19 mouse cellular contexts compared by ENCODE assay signal in the genomic region with DNA sequence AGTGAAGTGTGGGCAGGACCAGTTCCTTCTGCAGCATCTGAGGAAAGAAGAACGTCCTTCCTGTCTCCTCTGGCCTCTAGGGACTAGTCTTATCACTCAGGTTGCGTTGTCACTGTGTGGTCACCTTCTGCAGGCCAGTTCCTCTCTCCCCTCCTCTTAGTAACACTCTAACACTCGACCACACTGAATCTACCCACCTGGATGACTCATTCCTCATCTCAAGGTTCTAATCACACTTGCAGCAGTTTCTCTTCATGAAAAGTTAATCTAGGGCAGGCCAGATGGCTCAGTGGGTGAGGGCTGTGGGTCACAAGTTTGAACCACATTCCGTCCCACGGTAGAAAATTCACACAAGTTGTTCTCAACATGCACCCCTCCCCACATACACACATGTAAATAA.
DNase-seq lines count a peak whose midpoint lies in the region; ATAC-seq and TF ChIP-seq lines count a peak whose summit lies in the region.
"Had no signal": no experiment of that assay in that cellular context is flagged by ENCODE, and none has a peak within 500 bp of the region (broad histone marks: within the 10 kb centered on the region; RNA-seq: fewer than 3 reads in every experiment).

No protein-coding gene starts in this region.

- H3K9me3 ChIP-seq in kidney, embryonic 15.5 days (replicated peaks) = no peaks in the 10 kb centered on the region; the same call in 1 of the 2 replicates
- H3K9me3 ChIP-seq: forebrain, embryonic 10.5 days; lung, embryonic 15.5 days had no signal

- no peaks in the 10 kb centered on the region for H3K36me3 ChIP-seq in kidney, embryonic 15.5 days
- H3K36me3 ChIP-seq: forebrain, embryonic 10.5 days; lung, embryonic 15.5 days had no signal

- H3K27me3 ChIP-seq in kidney, embryonic 15.5 days = no peaks in the 10 kb centered on the region
- H3K27me3 ChIP-seq: lung, embryonic 15.5 days had no signal

- no peak overlapping the region for H3K4me2 ChIP-seq in kidney, embryonic 15.5 days
- H3K4me2 ChIP-seq: lung, embryonic 15.5 days had no signal

- no peak overlapping the region for H3K9ac ChIP-seq in kidney, embryonic 15.5 days
- H3K9ac ChIP-seq: liver, embryonic 14.5 days; lung, embryonic 15.5 days had no signal

- DNase-seq in kidney, postnatal 10 days = no peak
- peak; percentile 34 for DNase-seq in 3T3-L1 (ENCODE audit: low read depth, low spot score)
- DNase-seq in T-cell, adult 2 months (ENCODE audit: low spot score) = no peak
- no peak for DNase-seq in c-Kit-positive CD71-positive TER-119-positive erythroid progenitor cells, embryonic 14.5 days (ENCODE audit: low spot score)
- DNase-seq in cerebellum, adult 8-10 months = no peak
- DNase-seq: adrenal gland, postnatal 25 days; cerebellum, postnatal 10 days; gastrocnemius, postnatal 14 days; midbrain, embryonic 14.5 days; thymus, postnatal 36 days had no signal

- ATAC-seq in kidney, embryonic 15.5 days (replicated peaks; ENCODE audit: low FRiP score) = no peak
- ATAC-seq in megakaryocyte-erythroid progenitor cell, adult 5-6 weeks (replicated peaks; ENCODE audit: low FRiP score, low TSS enrichment, poor library complexity, severe bottlenecking) = 0 out of 2 replicates have a peak, but pooled peaks have one; percentile 26
- ATAC-seq: hindbrain, postnatal 0 days; intestine, postnatal 0 days had no signal

- WGBS in kidney, embryonic 15.5 days = 55% methylated on average over 5 of the region's 5 CpGs
- 16% methylated on average over 5 of the region's 5 CpGs for WGBS in bone marrow, adult 2 months

- H3K27ac ChIP-seq in kidney, embryonic 15.5 days = peak overlapping the region; percentile 57
- H3K27ac ChIP-seq in bone marrow, adult 2 months (ENCODE audit: control insufficient read depth, insufficient read depth, low read depth, low read length, poor library complexity) = peak overlapping the region; percentile 43; the same call in 1 of the 2 replicates
- H3K27ac ChIP-seq: forebrain, embryonic 10.5 days; hindbrain, postnatal 0 days; liver, embryonic 14.5 days; lung, embryonic 15.5 days; macrophage had no signal

- TF ChIP-seq CTCF in bone marrow, adult 2 months (IDR thresholded peaks at IDR 0.05; ENCODE audit: control insufficient read depth, insufficient read depth, low read length) = no peak

- TF ChIP-seq POLR2A in bone marrow, adult 2 months (IDR thresholded peaks at IDR 0.05; ENCODE audit: borderline replicate concordance, control insufficient read depth, low read depth, low read length) = no peak

- H3K4me3 ChIP-seq in kidney, embryonic 15.5 days (replicated peaks) = no peak overlapping the region
- no peak overlapping the region for H3K4me3 ChIP-seq in bone marrow, adult 2 months (replicated peaks; ENCODE audit: control insufficient read depth, low read depth, low read length)
- H3K4me3 ChIP-seq: forebrain, embryonic 10.5 days; lung, embryonic 15.5 days had no signal

- H3K4me1 ChIP-seq in kidney, embryonic 15.5 days = peaks cover 11% of the 10 kb centered on the region
- H3K4me1 ChIP-seq in bone marrow, adult 2 months (ENCODE audit: control insufficient read depth, insufficient read depth, low read length) = peaks cover 3% of the 10 kb centered on the region
- H3K4me1 ChIP-seq: forebrain, embryonic 10.5 days; lung, embryonic 15.5 days had no signal
